Mouse (Mus musculus) heart, adult 2 months (tissue): Measurements from ENCODE around the gene Lipm. TPM values are rescaled to one million over a fixed set of nuclear protein-coding genes. Genes with fewer than 3 reads are reported as not detected.

ENCODE experiments used
- DNase-seq, 2 experiments: peaks; one replicate each; pipeline ENCODE4 v3.0.0; 2021
- H3K27ac ChIP-seq: fragments of 200-600 bp; 2 replicates; pipeline ENCODE4 v1.8.1; 2022
- H3K27me3 ChIP-seq: fragments of 200-500 bp; 2 replicates; pipeline ENCODE4 v1.6.1; 2012; ENCODE audit warnings: mild to moderate bottlenecking, low read length, inconsistent platforms, mixed read lengths; ENCODE audit not compliant: control insufficient read depth, insufficient read depth
- H3K36me3 ChIP-seq: fragments of 200-500 bp; 2 replicates; pipeline ENCODE4 v1.6.1; 2012; ENCODE audit warnings: low read length, inconsistent platforms; ENCODE audit not compliant: control insufficient read depth, insufficient read depth
- H3K4me1 ChIP-seq: fragments of 200-500 bp; 2 replicates; pipeline ENCODE4 v1.6.1; 2011; ENCODE audit warnings: low read length; ENCODE audit not compliant: control insufficient read depth, insufficient read depth
- H3K4me3 ChIP-seq: fragments of 200-600 bp; 2 replicates; pipeline ENCODE4 v1.8.1; 2022
- H3K79me2 ChIP-seq: fragments of 200-500 bp; replicated peaks from 2 replicates; pipeline ENCODE4 v1.6.1; 2012; ENCODE audit warnings: mild to moderate bottlenecking, inconsistent platforms, low read length, moderate library complexity, mixed read lengths; ENCODE audit not compliant: control insufficient read depth, insufficient read depth
- H3K9ac ChIP-seq: fragments of 200-500 bp; 2 replicates; pipeline ENCODE4 v1.6.1; 2012; ENCODE audit warnings: low read depth, mild to moderate bottlenecking, control low read depth, inconsistent platforms, low read length, mixed read lengths
- CTCF ChIP-seq: fragments of 200-600 bp; IDR thresholded peaks from 2 replicates; pipeline ENCODE4 v1.8.1; 2022; ENCODE audit warnings: antibody characterized with exemption, mild to moderate bottlenecking, moderate library complexity
- EP300 ChIP-seq: fragments of 200-500 bp; IDR thresholded peaks from 2 replicates; pipeline ENCODE4 v1.6.1; 2011; ENCODE audit warnings: low read depth, low read length, control low read depth; ENCODE audit not compliant: insufficient read depth
- POLR2A ChIP-seq: fragments of 200-500 bp; IDR thresholded peaks from 2 replicates; pipeline ENCODE4 v1.6.1; 2011; ENCODE audit warnings: mild to moderate bottlenecking, low read depth, low read length, control low read depth; ENCODE audit not compliant: insufficient read depth
- WGBS: fragments of 180-500 bp; shearing (Covaris S2); methylation state at CpG from one replicate; pipeline ENCODE4 v1.1.7; 2018; 5-methylcytosine and 5-hydroxymethylcytosine counted together
- intact Hi-C: fragments of 180-260 bp; cut with DNase I; formaldehyde crosslinking; loops from one replicate; pipeline ENCODE4 v1.15.1; 2025
- polyA plus RNA-seq: library from polyadenylated mRNA; depleted of rRNA; stranded (reverse); fragments of >200 nt; gene quantifications from 2 replicates; pipeline ENCODE4 v1.2.3, GENCODE M21; 2012
- total RNA-seq, 2 experiments: library from RNA; stranded (reverse); gene quantifications; 2 replicates each; pipeline ENCODE4 v1.2.3; 2021

Lipm gene
- total and polyA plus RNA-seq, 3 experiments: not detected

GRCm38 (mm10) chr19:34078130-34078529, 22.6 kb upstream of the Lipm start:
- Histone ChIP-seq H3K27ac (no peak overlapping the region), H3K36me3 (no peaks in the 10 kb centered on the region), H3K9ac (no peak overlapping the region), H3K4me1 (no peaks in the 10 kb centered on the region), H3K4me3 (no peak overlapping the region), H3K27me3 (no peaks in the 10 kb centered on the region), H3K79me2 (no peaks in the 10 kb centered on the region)
- 68% methylated on average over 2 of the region's 2 CpGs for WGBS
- no peak for DNase-seq
- TF ChIP-seq POLR2A: no peak
- TF ChIP-seq CTCF: no peak
- TF ChIP-seq EP300: no peak
- intact Hi-C loops: no loop called here

GRCm38 (mm10) chr19:34089011-34089680, 11.6 kb upstream of the Lipm start:
- no peak overlapping the region for H3K4me3 ChIP-seq
- H3K27ac ChIP-seq: no peak overlapping the region
- no peaks in the 10 kb centered on the region for H3K4me1 ChIP-seq
- no peaks in the 10 kb centered on the region for H3K27me3 ChIP-seq
- intact Hi-C loops: no loop called here
- TF ChIP-seq CTCF (no peak), EP300 (no peak), POLR2A (no peak)
- no peak overlapping the region for H3K9ac ChIP-seq
- DNase-seq: no peak
- 41% methylated on average over 3 of the region's 3 CpGs for WGBS
- H3K79me2 ChIP-seq: no peaks in the 10 kb centered on the region
- no peaks in the 10 kb centered on the region for H3K36me3 ChIP-seq

- DNase-seq: no peak
- no peaks in the 10 kb centered on the region for H3K79me2 ChIP-seq
- H3K9ac ChIP-seq: no peak overlapping the region
- no peak overlapping the region for H3K4me3 ChIP-seq
- TF ChIP-seq POLR2A (no peak), CTCF (no peak), EP300 (no peak)
- no peaks in the 10 kb centered on the region for H3K36me3 ChIP-seq
- H3K27me3 ChIP-seq: no peaks in the 10 kb centered on the region
- H3K27ac ChIP-seq: no peak overlapping the region
- 72% methylated on average over 5 of the region's 5 CpGs for WGBS
- intact Hi-C loops: no loop called here
- H3K4me1 ChIP-seq: no peaks in the 10 kb centered on the region
These were observed 5.4 kb upstream of the Lipm start for GRCm38 (mm10) chr19:34095381-34095780.

- no peaks in the 10 kb centered on the region for H3K36me3 ChIP-seq
- TF ChIP-seq CTCF (no peak), POLR2A (no peak), EP300 (no peak)
- no peak overlapping the region for H3K27ac ChIP-seq
- WGBS: 26% methylated on average over 1 of the region's 1 CpGs
- intact Hi-C loops: no loop called here
- no peak overlapping the region for H3K4me3 ChIP-seq
- no peaks in the 10 kb centered on the region for H3K27me3 ChIP-seq
- DNase-seq: no peak
- H3K4me1 ChIP-seq: no peaks in the 10 kb centered on the region
- H3K79me2 ChIP-seq: no peaks in the 10 kb centered on the region
- no peak overlapping the region for H3K9ac ChIP-seq
These were observed 4.5 kb upstream of the Lipm start for GRCm38 (mm10) chr19:34096228-34096627.

GRCm38 (mm10) chr19:34101888-34102287, 1.2 kb downstream of the Lipm start:
- no peak for TF ChIP-seq EP300
- no peak for TF ChIP-seq CTCF
- no peak for TF ChIP-seq POLR2A
- H3K36me3 ChIP-seq: no peaks in the 10 kb centered on the region
- DNase-seq: no peak
- no peaks in the 10 kb centered on the region for H3K4me1 ChIP-seq
- no peaks in the 10 kb centered on the region for H3K27me3 ChIP-seq
- H3K9ac ChIP-seq: no peak overlapping the region
- H3K27ac ChIP-seq: no peak overlapping the region
- H3K79me2 ChIP-seq: no peaks in the 10 kb centered on the region
- intact Hi-C loops: no loop called here
- 91% methylated on average over 7 of the region's 7 CpGs for WGBS
- H3K4me3 ChIP-seq: no peak overlapping the region

GRCm38 (mm10) chr19:34104841-34105240, 4.1 kb downstream of the Lipm start:
- no peaks in the 10 kb centered on the region for H3K36me3 ChIP-seq
- no peak for TF ChIP-seq CTCF
- TF ChIP-seq EP300: no peak
- no peak for TF ChIP-seq POLR2A
- H3K4me3 ChIP-seq: no peak overlapping the region
- intact Hi-C loops: no loop called here
- no peaks in the 10 kb centered on the region for H3K79me2 ChIP-seq
- no peak overlapping the region for H3K9ac ChIP-seq
- 79% methylated on average over 3 of the region's 3 CpGs for WGBS
- no peak for DNase-seq
- H3K27ac ChIP-seq: no peak overlapping the region
- no peaks in the 10 kb centered on the region for H3K27me3 ChIP-seq
- no peaks in the 10 kb centered on the region for H3K4me1 ChIP-seq
